Mouse (Mus musculus) liver, embryonic 14.5 days (tissue): ENCODE measurements at regions not wholly inside any gene's neighbourhood (a gene's known extent, or its start where the extent isn't known, plus 50 kb on each side); places are given as distances from the start of the nearest gene placed in this dataset.

Experiments
- ATAC-seq: fragments of 200-750 bp; cut with Nextera tagmentation; 2 replicates; pipeline ENCODE4 v1.8.0; 2017; ENCODE audit warnings: moderate number of reproducible peaks, mild to moderate bottlenecking, moderate library complexity; ENCODE audit not compliant: insufficient read depth
- DNase-seq, 3 experiments: peaks; one replicate each; pipeline ENCODE4 v3.0.0-alpha.2; 2012 to 2013; ENCODE audit warnings: low read depth in 3 of 3, low spot score in 3 of 3
- H3K27ac ChIP-seq: fragments of 300-500 bp; sonication (generic); 2 replicates; pipeline ENCODE4 v1.5.1; 2014; ENCODE audit warnings: moderate library complexity, mild to moderate bottlenecking, control low read depth, inconsistent platforms
- H3K27me3 ChIP-seq: fragments of 300-500 bp; sonication (generic); 2 replicates; pipeline ENCODE4 v1.6.1; 2014; ENCODE audit warnings: mild to moderate bottlenecking, low read length, moderate library complexity; ENCODE audit not compliant: control insufficient read depth, insufficient read depth
- H3K36me3 ChIP-seq: fragments of 300-500 bp; sonication (generic); replicated peaks from 2 replicates; pipeline ENCODE4 v1.6.1; 2014; ENCODE audit warnings: low read depth; ENCODE audit not compliant: control insufficient read depth, insufficient read depth
- H3K4me1 ChIP-seq, 2 experiments: fragments of 200-500 bp in 1 of 2; fragments of 300-500 bp in 1 of 2; sonication (generic) in 1 of 2; replicated peaks; 2 replicates each; pipeline ENCODE4 v1.6.1; 2012 to 2014; ENCODE audit warnings: antibody characterized with exemption in 1 of 2, inconsistent platforms in 1 of 2, low read length in 1 of 2; ENCODE audit not compliant: control insufficient read depth in 2 of 2, insufficient read depth in 2 of 2
- H3K4me2 ChIP-seq: fragments of 300-500 bp; sonication (generic); 2 replicates; pipeline ENCODE4 v1.6.1; 2014; ENCODE audit warnings: low read depth, mild to moderate bottlenecking, control low read depth, moderate library complexity
- H3K4me3 ChIP-seq, 2 experiments: fragments of 200-500 bp in 1 of 2; fragments of 300-500 bp in 1 of 2; sonication (generic) in 1 of 2; 2 replicates each; pipeline ENCODE4 v1.5.1; 2012 to 2014; ENCODE audit warnings: low read depth in 2 of 2, low read length in 2 of 2, mild to moderate bottlenecking in 2 of 2, control low read depth in 1 of 2, inconsistent platforms in 1 of 2, moderate library complexity in 1 of 2; ENCODE audit not compliant: insufficient read depth in 1 of 2
- H3K9ac ChIP-seq: fragments of 300-500 bp; sonication (generic); replicated peaks from 2 replicates; pipeline ENCODE4 v1.6.1; 2014; ENCODE audit warnings: mild to moderate bottlenecking, control low read depth, moderate library complexity
- H3K9me3 ChIP-seq: fragments of 300-500 bp; sonication (generic); 2 replicates; pipeline ENCODE4 v1.6.1; 2016; ENCODE audit warnings: low read length, mixed read lengths; ENCODE audit not compliant: control insufficient read depth
- CTCF ChIP-seq: IDR thresholded peaks from 2 replicates; pipeline ENCODE4 v1.5.1; 2016; ENCODE audit warnings: antibody characterized with exemption, low read depth, control low read depth
- EP300 ChIP-seq: IDR thresholded peaks from 2 replicates; pipeline ENCODE4 v1.6.1; 2016; ENCODE audit warnings: antibody characterized with exemption, low read depth
- WGBS: fragments of 180-500 bp; shearing (Covaris S2); extraction: QIAGEN DNeasy Blood & Tissue Kit; methylation state at CpG from one replicate; pipeline ENCODE4 v1.1.7; 2014; ENCODE audit not compliant: insufficient replicate concordance; 5-methylcytosine and 5-hydroxymethylcytosine counted together

DNA sequence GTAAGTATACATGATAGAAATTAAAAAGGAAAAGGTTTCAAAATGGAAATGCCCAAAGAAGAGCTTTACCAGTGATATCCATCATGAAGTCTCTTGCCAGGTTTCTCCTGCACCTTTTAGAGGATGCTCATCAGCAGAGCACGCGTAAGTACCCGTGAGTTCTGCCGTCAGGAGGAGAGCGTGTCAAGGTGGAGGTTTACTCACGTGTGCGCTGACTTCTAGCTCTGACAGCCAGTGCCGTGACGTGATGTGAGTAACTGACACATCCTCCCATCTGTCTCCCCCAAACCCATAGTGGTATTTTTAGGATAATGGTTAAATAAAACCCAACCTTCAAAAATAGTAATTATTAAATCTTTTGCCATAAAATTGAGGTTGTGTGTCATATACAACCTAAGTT lies 55.3 kb downstream of the Adra2a start:
- no peak for DNase-seq
- no peak overlapping the region for H3K4me2 ChIP-seq
- H3K9me3 ChIP-seq: no peaks in the 10 kb centered on the region
- no peaks in the 10 kb centered on the region for H3K36me3 ChIP-seq
- no peak overlapping the region for H3K4me3 ChIP-seq
- ATAC-seq: no peak
- no peaks in the 10 kb centered on the region for H3K4me1 ChIP-seq
- 73% methylated on average over 9 of the region's 9 CpGs for WGBS
- TF ChIP-seq EP300: no peak
- TF ChIP-seq CTCF: no peak
- no peaks in the 10 kb centered on the region for H3K27me3 ChIP-seq
- no peak overlapping the region for H3K27ac ChIP-seq
- no peak overlapping the region for H3K9ac ChIP-seq

DNA sequence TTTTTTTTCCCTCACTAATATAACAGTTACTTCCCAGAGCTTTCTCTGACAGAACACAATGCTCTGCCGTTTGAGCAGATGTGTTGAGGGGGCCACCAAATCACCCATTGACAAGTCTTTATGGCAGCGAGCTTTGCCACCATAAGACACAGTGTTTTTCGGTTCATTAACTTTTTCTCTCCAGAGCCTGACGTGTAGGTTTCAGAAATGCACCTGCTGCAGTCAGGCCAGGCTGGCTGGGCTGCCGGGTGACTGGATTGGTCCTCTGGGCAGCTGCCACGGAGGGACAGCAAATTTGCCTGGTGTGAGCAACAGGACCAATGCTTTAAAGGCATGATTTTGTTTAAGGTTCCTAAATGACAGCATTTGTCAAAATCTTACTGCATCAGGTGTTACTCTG lies 55.8 kb downstream of the Adra2a start:
- Histone ChIP-seq H3K27me3 (no peaks in the 10 kb centered on the region), H3K9ac (no peak overlapping the region), H3K4me2 (no peak overlapping the region), H3K36me3 (no peaks in the 10 kb centered on the region), H3K4me1 (no peaks in the 10 kb centered on the region), H3K9me3 (no peaks in the 10 kb centered on the region), H3K4me3 (no peak overlapping the region), H3K27ac (no peak overlapping the region)
- 50% methylated on average over 6 of the region's 6 CpGs for WGBS
- TF ChIP-seq EP300 (no peak), CTCF (no peak)
- ATAC-seq (no peak), DNase-seq (no peak)

DNA sequence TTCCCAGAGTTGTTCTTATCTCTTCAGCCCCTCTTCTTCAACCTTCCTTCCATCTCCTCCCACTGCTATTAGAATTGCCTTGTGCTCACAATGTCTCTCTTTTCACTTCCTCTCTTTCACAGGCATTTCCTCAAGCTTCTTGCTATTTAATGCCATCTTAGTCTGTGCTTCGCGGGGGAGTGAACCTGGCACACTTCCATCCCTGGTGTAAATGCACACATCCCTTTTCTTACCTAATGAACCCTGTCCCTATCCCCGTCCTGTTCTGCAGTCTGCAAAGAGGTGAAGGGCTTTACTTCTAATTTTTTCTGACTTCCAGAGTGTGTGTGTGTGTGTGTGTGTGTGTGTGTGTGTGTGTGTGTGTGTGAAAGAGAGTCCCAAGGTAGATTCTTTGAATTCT lies 62.6 kb downstream of the Adra2a start:
- Histone ChIP-seq H3K4me1 (peaks cover 0 to 5% of the 10 kb centered on the region in 2 experiments; a peak in 1 of 4 replicates), H3K4me3 (no peak overlapping the region), H3K36me3 (no peaks in the 10 kb centered on the region), H3K9ac (no peak overlapping the region), H3K4me2 (no peak overlapping the region), H3K27me3 (no peaks in the 10 kb centered on the region), H3K9me3 (no peaks in the 10 kb centered on the region), H3K27ac (no peak overlapping the region)
- TF ChIP-seq EP300: no peak
- TF ChIP-seq CTCF: no peak
- ATAC-seq (no peak), DNase-seq (no peak)
- WGBS: 43% methylated on average over 3 of the region's 3 CpGs

DNA sequence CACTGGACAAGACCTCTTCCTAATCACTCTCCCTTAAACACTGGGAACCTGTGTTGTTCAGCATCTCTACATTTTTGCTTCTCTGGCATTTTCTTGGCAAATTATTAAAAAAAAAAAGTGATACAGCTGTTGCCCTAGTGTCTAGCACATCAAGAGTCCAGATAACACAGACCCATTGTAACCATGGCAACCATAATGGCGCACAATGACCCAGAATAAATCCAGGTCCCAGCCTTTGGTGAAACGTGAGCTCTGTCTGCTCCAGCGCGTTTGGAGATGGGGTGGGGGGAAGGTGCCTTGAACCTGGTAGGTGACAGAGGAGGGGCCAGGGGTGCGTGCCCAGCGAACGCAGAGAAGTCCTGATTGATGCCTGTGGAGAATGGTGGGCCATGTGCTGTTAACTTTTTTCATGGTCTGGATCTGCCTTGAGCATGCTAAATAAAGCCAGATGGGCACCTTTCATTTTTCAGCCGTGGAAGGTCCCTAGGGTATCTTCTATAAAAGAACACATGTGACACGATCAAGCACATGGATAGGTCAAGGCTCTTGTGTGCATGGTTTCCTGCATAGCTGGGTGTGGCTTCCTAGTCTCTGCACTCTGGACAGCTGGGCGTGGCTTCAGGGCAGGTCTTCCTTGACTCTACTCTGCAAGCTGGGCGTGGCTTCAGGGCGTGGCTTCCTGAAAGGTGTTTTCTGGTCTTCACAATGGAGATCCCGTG lies 63.3 kb downstream of the Adra2a start:
- peak in 1 of 3 experiments; percentile 27 for DNase-seq
- WGBS: 43% methylated on average over 13 of the region's 13 CpGs

DNA sequence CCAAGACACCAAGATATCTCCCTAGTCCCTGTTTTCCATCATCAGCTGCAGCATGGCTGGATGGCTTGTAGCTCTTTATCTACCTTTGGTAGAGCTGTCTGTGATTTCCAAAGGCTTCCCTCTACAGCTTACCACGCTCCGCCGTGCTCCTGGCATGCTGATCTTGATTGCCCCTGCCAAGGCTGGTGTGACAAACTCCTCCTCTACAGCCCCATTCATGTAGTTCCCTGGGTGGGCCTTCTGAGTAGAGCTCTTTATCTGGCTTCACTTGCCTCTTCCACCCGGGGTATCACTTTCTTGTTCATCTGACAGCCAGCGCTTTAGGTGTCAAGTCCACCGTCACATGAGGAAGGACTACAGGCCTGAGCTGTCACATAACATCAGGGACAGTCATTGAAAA lies 66.1 kb downstream of the Adra2a start:
- H3K4me1 ChIP-seq: peaks cover 0 to 5% of the 10 kb centered on the region in 2 experiments; a peak in 1 of 4 replicates
- H3K27ac ChIP-seq: no peak overlapping the region
- no peak overlapping the region for H3K4me3 ChIP-seq
- ATAC-seq (no peak), DNase-seq (no peak)
- no peaks in the 10 kb centered on the region for H3K27me3 ChIP-seq
- WGBS: 61% methylated on average over 6 of the region's 6 CpGs
- no peaks in the 10 kb centered on the region for H3K9me3 ChIP-seq
- no peak for TF ChIP-seq EP300
- TF ChIP-seq CTCF: no peak
- no peak overlapping the region for H3K9ac ChIP-seq
- no peaks in the 10 kb centered on the region for H3K36me3 ChIP-seq
- H3K4me2 ChIP-seq: no peak overlapping the region

More for the DNA sequence above, 63.3 kb downstream of the Adra2a start:
- no peak for ATAC-seq
- TF ChIP-seq CTCF (no peak), EP300 (no peak)
- no peak overlapping the region for H3K4me2 ChIP-seq
- H3K36me3 ChIP-seq: no peaks in the 10 kb centered on the region
- H3K4me1 ChIP-seq: peaks cover 0 to 5% of the 10 kb centered on the region in 2 experiments; a peak in 1 of 4 replicates
- H3K4me3 ChIP-seq: no peak overlapping the region
- H3K27me3 ChIP-seq: no peaks in the 10 kb centered on the region
- H3K9ac ChIP-seq: no peak overlapping the region
- H3K9me3 ChIP-seq: no peaks in the 10 kb centered on the region
- no peak overlapping the region for H3K27ac ChIP-seq
